Mouse (Mus musculus): ENCODE measurements around the gene H13. TPM values are rescaled to one million over a fixed set of nuclear protein-coding genes. Genes with fewer than 3 reads are reported as not detected.
A peak's percentile ranks its signal among the peaks of the same experiment; 100 is the strongest.

Gene H13
- total RNA-seq (2022): 10 to 100 TPM; 25.7 to 34.6 (median 28.7) TPM

GRCm38 (mm10) chr2:152669256-152669638, at the start of gene H13:
H13 (plus strand) TSS chr2:152669461.
- peak; percentile 78 to 84 for DNase-seq (ENCODE audit: low spot score in 2 of 2)

GRCm38 (mm10) chr2:152620367-152621134, 48.7 kb upstream of the H13 start:
- peak in 1 of 2 experiments; percentile 32 for DNase-seq (ENCODE audit: low spot score in 2 of 2)

DNA sequence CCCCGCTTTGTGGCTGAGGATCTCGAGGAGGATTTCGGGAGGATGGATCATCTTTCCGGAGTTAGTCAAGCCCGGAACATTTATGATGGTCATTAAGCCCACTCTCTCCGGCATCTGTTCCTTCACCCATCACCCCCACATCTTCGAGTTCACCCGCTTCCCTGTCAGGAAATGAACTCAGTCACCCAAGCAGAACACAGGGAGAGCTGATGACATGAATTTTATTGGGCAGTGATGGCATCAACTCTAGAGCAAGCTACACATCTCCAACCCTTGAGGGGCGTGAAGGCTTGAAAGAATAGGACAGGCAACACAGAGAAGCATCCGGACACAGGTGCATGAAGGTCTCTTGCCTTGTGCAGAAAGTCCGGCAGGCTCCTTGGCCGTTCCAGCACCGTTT, 47.1 kb upstream of the H13 start:
- no peak for DNase-seq (ENCODE audit: low spot score in 2 of 2)

DNA sequence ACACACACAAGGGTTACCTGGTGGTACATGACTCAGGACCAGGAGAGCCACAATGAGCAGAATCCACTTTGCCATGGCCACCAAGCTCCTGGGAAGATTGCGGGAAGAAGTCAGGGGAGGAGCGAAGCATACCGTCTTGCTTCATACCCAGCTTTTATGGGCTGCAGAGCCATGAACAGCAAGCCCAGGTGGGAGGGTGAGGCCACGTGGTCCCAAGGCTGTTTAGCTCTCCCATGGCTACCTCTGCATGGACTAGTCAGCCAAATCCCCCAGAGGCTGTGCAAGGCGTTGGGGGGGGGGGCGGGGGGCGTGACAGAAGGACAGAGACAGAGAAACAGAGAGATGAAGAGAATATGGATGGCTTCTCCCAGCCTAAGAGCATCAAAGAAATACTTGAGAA, 46.3 kb upstream of the H13 start, which contains the start of gene Defb25:
Gene Defb25, minus strand, starts transcription at position 101 of the 400 bp plus-strand sequence.
- no peak for DNase-seq (ENCODE audit: low spot score in 2 of 2)

DNA sequence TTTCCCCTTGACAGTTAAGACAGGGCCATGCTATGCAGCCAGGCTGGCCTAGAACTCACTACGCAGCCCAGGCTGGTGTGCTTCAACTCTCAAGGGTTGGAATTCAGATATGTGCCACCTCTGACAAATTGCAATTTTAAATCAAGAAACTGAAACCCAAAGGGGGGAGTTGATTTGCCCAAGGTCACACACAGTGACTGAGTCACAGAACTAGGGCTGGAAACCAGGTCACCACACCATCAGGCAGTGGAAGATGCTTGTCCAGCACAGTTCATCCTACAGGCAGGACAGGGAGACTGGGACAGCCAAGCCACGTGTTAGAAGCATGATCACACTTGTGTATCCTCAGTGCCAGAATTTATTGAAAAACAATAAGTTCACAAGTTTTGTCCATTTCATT, 44.7 kb upstream of the H13 start:
- no peak for DNase-seq (ENCODE audit: low spot score in 2 of 2)

GRCm38 (mm10) chr2:152625256-152625655, 44.0 kb upstream of the H13 start:
- no peak for DNase-seq (ENCODE audit: low spot score in 2 of 2)

DNA sequence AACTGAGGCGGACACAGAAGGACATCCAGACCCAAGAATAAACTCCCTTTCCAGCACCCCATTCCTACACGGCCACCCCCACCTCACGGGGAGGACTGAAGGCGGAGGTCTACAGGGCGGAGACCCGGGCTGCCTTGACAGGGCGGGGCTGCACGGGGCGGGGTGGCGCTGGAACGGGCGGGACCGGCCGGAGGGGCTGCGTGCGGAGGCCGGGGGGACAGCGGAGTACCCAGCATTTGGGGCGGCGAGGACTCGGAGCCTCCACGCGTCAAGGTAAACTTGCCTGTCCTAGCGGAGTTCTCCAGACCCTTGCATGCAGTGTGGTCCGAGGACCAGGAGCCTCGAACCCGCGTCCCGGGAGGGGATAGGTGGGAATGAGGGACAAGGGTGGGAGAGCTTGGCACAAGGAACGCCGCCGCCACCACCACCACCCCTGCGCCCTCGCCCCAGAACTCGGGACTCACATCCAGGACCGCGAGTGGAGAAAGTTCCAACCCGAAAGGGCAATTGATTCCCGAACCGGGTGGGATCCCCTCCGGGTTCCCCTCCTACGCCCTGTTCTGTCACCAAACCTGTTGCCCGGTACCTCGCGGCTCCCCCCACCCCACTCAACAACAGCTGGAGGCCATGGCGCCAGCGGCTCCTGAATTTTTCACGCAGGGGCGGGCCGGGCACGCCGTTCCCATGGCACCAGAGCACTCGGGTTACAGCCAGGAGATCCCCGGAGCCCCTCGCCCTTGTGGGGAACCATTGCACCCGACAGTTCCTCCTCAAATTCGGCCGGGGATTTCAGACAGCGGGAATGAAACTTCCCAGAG, 42.3 kb upstream of the H13 start, which contains the start of gene Rem1:
Gene Rem1, plus strand, starts transcription at position 178 of the 818 bp plus-strand sequence.
- DNase-seq (ENCODE audit: low spot score in 2 of 2): peak in 1 of 2 experiments; percentile 30

- no peak for DNase-seq (ENCODE audit: low spot score in 2 of 2)
These were observed 41.2 kb upstream of the H13 start for GRCm38 (mm10) chr2:152628066-152628465.

DNA sequence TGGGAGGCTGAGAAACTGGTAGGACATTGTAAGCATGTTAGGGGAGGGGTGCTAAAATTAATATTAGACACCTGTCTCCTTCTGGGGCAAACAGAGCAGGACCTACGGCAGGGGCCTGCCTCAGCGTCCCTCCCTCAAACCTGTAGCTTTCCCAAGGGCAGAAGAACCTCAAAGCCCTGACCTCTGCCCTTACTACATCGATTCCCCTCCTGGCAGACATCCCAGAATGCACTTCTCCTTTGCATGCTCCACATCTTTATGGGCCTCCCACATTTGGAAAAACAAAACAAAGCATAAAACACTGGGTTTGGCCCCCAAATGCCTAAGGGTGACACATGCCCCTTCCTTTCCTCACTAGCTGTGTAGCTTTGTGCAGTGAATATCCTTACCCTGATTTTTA, 40.0 kb upstream of the H13 start:
- no peak for DNase-seq (ENCODE audit: low spot score in 2 of 2)

DNA sequence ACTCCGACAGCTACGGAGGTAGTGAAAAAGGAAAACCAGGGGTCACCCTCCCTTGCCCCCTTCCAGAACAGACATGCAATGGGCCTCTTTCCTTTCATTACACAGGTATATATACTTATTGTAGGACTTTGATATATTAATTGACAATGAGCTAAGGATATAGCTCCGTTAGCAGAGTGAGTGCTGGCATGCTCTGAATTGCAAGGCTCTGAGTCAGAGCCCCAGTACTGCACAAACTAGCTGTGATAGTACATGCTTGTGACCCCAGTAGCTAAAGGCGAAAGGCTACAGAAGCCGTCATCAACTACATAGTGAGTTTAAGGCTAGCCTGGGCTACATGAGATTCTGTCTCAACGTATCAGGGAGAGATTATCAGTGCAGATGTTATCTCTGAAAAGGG, 39.4 kb upstream of the H13 start:
- DNase-seq (ENCODE audit: low spot score in 2 of 2): no peak

DNA sequence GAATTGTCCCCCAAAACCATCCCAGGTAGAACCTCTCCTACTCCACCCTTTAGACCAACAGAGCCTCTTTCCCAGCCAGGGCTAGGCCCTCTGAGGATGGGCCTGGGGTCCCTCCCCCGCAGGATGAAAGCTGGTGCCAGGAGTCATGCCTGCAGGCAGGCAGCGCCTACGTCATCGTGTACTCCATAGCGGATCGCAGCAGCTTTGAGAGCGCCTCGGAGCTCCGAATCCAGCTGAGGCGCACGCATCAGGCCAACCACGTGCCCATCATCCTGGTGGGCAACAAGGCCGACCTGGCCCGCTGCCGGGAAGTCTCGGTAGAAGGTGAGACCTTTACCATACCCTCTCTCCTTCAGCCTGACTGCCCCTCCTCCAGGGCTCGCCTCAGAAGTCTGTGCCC, 35.9 kb upstream of the H13 start:
- no peak for DNase-seq (ENCODE audit: low spot score in 2 of 2)

- DNase-seq (ENCODE audit: low spot score in 2 of 2): no peak
These were observed 35.0 kb upstream of the H13 start for GRCm38 (mm10) chr2:152634311-152634710.

DNA sequence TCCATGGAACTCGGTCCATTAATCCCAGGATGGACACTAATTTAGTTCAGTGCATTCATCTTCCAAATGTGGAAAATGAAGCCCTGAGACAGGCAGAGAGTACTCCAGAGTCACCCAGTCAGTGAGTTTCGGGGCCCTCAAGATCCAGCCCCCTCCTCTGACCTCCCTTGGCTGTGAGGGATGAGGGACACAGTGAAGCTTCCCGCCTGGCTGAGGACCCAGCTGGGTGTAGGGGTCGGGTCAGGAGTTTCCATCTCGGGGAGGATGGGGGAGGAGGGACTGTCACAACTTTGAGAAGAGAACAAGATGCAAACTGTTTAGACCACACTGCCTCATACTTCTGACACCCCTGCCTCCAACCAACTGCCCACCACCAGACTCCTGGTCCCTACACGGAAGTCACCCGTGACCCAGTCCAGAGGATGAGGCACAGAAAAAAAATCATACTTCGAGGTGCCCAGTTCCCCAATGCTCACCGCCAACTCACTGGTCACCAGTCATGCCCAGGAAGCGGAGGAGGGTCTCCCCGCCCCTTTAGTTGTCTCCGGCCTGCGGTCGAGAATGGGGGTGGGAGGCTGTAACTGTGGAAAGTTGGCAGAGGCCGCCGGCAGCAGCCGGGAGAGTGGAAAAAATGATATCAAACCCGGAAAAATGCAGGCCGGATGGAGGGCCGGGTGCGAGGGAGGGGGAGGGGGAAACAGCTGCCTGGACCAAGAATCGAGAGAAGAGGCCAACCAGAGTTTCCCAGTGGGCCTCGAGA, 32.8 kb upstream of the H13 start:
- DNase-seq (ENCODE audit: low spot score in 2 of 2): peak; percentile 45 to 73

DNA sequence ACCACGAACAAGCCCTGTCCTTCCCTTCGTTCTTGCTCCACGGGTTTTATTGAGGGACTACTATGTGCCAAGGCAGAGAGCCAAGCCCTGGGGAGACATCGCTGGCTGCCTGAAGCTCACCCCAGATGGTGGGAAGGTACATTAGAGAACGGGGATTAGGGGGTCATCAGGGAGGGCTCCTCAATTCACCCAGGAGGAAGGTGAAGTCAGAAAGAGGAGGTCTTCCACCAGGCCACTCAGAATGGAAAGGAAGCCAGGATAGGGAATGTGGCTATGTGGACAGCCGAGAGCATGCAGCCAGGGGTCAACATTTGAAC, 32.3 kb upstream of the H13 start:
- DNase-seq (ENCODE audit: low spot score in 2 of 2): no peak

- no peak for DNase-seq (ENCODE audit: low spot score in 2 of 2)
These were observed 31.9 kb upstream of the H13 start for GRCm38 (mm10) chr2:152637381-152637780.

GRCm38 (mm10) chr2:152638865-152639264, 30.4 kb upstream of the H13 start:
- no peak for DNase-seq (ENCODE audit: low spot score in 2 of 2)

GRCm38 (mm10) chr2:152639406-152640113, 29.7 kb upstream of the H13 start:
- peak in 1 of 2 experiments; percentile 29 for DNase-seq (ENCODE audit: low spot score in 2 of 2)

DNA sequence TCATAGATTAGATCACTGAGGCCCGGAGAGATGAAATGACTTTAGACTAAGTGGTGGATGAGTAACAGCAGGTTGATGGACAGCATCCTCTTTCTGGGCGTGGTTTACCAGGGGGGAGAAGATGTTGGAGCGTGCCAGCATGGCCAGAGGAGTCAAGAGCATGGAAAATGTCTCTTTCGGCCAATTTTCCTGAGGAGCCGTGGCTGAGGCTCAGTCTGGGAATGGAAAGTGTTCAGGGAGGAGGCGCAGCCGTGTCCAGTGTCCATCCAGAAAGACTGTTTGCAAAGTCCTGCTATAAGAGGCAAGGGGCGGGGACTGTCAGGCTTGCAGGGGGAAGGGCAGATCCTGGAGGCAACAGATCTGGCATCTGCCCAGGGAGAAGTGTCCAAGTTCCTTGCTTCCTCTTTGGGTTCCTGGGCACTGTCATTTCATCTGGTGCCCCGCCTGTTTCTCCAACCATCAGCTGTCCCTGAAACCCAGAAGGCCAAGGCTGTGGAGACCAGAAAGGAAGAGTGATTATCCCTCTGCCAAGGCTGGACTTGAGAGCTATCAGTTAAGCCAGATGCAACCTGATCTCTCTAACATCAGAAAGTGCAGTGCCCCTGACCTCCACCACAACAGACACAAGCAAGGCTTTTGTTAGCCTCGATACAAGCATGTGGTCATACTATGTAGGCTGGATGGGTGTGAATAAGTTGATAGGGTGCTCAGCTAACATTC, 16.2 kb upstream of the H13 start:
- peak; percentile 41 to 59 for DNase-seq (ENCODE audit: low spot score in 2 of 2)

DNA sequence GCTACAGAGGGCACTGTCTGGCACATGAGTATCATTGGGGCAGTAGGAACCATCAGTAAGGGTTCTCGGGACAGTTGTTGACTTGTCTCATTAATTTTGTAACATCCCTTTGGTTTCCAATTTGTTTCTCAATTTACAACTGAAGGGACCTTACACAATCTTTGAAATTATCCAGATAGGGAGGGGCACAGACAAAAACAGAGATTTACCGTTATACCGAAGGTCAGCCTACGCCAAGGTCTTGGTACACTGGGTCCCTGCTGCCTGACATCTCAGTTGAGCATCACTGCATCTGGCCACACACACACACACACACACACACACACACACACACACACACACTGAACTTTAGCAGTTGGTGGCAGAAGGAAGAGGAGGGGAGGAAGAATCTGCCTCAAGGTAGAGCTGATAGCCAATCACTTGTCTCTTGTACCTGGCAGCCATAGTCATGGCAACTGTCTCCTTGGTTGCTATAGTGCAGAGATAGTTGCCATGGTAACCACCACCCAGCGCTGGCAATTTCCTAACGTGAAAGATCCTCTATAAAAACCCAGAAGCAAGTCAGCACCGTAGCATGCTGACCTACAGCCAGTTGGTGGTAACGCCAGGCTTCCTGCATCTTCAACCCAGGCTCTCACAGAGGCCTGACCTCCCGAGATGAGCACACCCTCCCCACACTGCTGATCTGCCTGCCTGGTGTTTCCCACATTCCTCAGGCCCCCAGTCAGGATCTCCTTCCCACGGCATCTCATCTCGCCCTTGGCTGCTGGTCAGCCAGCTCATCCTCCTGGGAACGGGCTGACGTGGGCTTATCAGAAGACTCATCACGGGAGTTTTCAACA, 15.2 kb upstream of the H13 start:
- peak; percentile 37 to 61 for DNase-seq (ENCODE audit: low spot score in 2 of 2)

GRCm38 (mm10) chr2:152657398-152657797, 11.9 kb upstream of the H13 start:
- no peak for DNase-seq (ENCODE audit: low spot score in 2 of 2)
